Mouse (Mus musculus) hindbrain, embryonic 16.5 days (tissue): ENCODE results near the gene Tanc1. TPM values are rescaled to one million over a fixed set of nuclear protein-coding genes. Genes with fewer than 3 reads are reported as not detected.
A peak's percentile ranks its signal among the peaks of the same experiment; 100 is the strongest.

Experiments
- ATAC-seq: fragments of 200-750 bp; cut with Nextera tagmentation; 2 replicates; pipeline ENCODE4 v1.8.0; 2017; ENCODE audit warnings: moderate TSS enrichment, moderate library complexity
- H3K27ac ChIP-seq: fragments of 300-500 bp; sonication (generic); 2 replicates; pipeline ENCODE4 v1.5.1; 2014; ENCODE audit warnings: low read depth, mild to moderate bottlenecking, control low read depth, low read length, moderate library complexity
- H3K27me3 ChIP-seq: fragments of 300-500 bp; sonication (generic); replicated peaks from 2 replicates; pipeline ENCODE4 v1.6.1; 2014; ENCODE audit warnings: low read length; ENCODE audit not compliant: control insufficient read depth, insufficient read depth
- H3K36me3 ChIP-seq: fragments of 300-500 bp; sonication (generic); 2 replicates; pipeline ENCODE4 v1.6.1; 2014; ENCODE audit warnings: mild to moderate bottlenecking, low read length, moderate library complexity, mixed read lengths; ENCODE audit not compliant: control insufficient read depth, insufficient read depth
- H3K4me1 ChIP-seq: fragments of 300-500 bp; sonication (generic); 2 replicates; pipeline ENCODE4 v1.6.1; 2014; ENCODE audit warnings: low read depth, low read length; ENCODE audit not compliant: control insufficient read depth, insufficient read depth
- H3K4me2 ChIP-seq: fragments of 300-500 bp; sonication (generic); 2 replicates; pipeline ENCODE4 v1.6.1; 2014; ENCODE audit warnings: mild to moderate bottlenecking, low read length, control low read depth, moderate library complexity
- H3K4me3 ChIP-seq: fragments of 300-500 bp; sonication (generic); 2 replicates; pipeline ENCODE4 v1.5.1; 2014; ENCODE audit warnings: mild to moderate bottlenecking, low read length, control low read depth, moderate library complexity
- H3K9ac ChIP-seq: fragments of 300-500 bp; sonication (generic); 2 replicates; pipeline ENCODE4 v1.6.1; 2014; ENCODE audit warnings: low read depth, mild to moderate bottlenecking, control low read depth, low read length, moderate library complexity
- H3K9me3 ChIP-seq: fragments of 300-500 bp; sonication (generic); 2 replicates; pipeline ENCODE4 v1.6.1; 2014; ENCODE audit warnings: mild to moderate bottlenecking, low read length, moderate library complexity; ENCODE audit not compliant: control insufficient read depth
- WGBS: fragments of 180-500 bp; shearing (Covaris S2); extraction: QIAGEN DNeasy Blood & Tissue Kit; methylation state at CpG from one replicate; pipeline ENCODE4 v1.1.7; 2014; 5-methylcytosine and 5-hydroxymethylcytosine counted together
- polyA plus RNA-seq: library from polyadenylated mRNA; unstranded; fragments of >200 nt; fragmentation: Nextera tagmentation; extraction: Ambion mirVana; gene quantifications from 2 replicates; pipeline ENCODE4 v1.2.1, GENCODE M21; 2015

Tanc1 gene
- polyA plus RNA-seq, 1 experiment from 2014 or later = 7.4 TPM

GRCm38 (mm10) chr2:59637040-59637785 is 25.4 kb downstream of the Tanc1 start:
- no peak overlapping the region for H3K27ac ChIP-seq
- H3K4me2 ChIP-seq = no peak overlapping the region
- no peak overlapping the region for H3K4me3 ChIP-seq
- ATAC-seq = no peak
- H3K9ac ChIP-seq = no peak overlapping the region
- WGBS = 93% methylated on average over 18 of the region's 18 CpGs
- H3K9me3 ChIP-seq = no peaks in the 10 kb centered on the region; the same call in 1 of the 2 replicates
- H3K36me3 ChIP-seq = no peaks in the 10 kb centered on the region
- no peaks in the 10 kb centered on the region for H3K27me3 ChIP-seq
- no peaks in the 10 kb centered on the region for H3K4me1 ChIP-seq

GRCm38 (mm10) chr2:59642722-59643121 is 30.9 kb downstream of the Tanc1 start:
- no peak overlapping the region for H3K27ac ChIP-seq
- no peaks in the 10 kb centered on the region for H3K27me3 ChIP-seq
- no peak for ATAC-seq
- no peaks in the 10 kb centered on the region for H3K9me3 ChIP-seq
- H3K4me1 ChIP-seq = peaks cover 3% of the 10 kb centered on the region
- no peak overlapping the region for H3K4me2 ChIP-seq
- H3K9ac ChIP-seq = no peak overlapping the region
- no peak overlapping the region for H3K4me3 ChIP-seq
- WGBS = 85% methylated on average over 8 of the region's 8 CpGs
- H3K36me3 ChIP-seq = no peaks in the 10 kb centered on the region

- Histone ChIP-seq H3K4me1 (peaks cover 13% of the 10 kb centered on the region), H3K9me3 (no peaks in the 10 kb centered on the region), H3K4me2 (no peak overlapping the region), H3K36me3 (no peaks in the 10 kb centered on the region), H3K4me3 (no peak overlapping the region), H3K27me3 (no peaks in the 10 kb centered on the region), H3K27ac (no peak overlapping the region; the same call in 1 of the 2 replicates), H3K9ac (no peak overlapping the region)
- 45% methylated on average over 5 of the region's 5 CpGs for WGBS
- no peak for ATAC-seq
Observed at GRCm38 (mm10) chr2:59644816-59645215, 33.0 kb downstream of the Tanc1 start.

- ATAC-seq = 0 out of 2 replicates have a peak, but pooled peaks have one; percentile 26
- H3K36me3 ChIP-seq = no peaks in the 10 kb centered on the region
- H3K9ac ChIP-seq = no peak overlapping the region
- H3K4me3 ChIP-seq = no peak overlapping the region
- no peaks in the 10 kb centered on the region for H3K9me3 ChIP-seq
- no peak overlapping the region for H3K4me2 ChIP-seq
- 42% methylated on average over 3 of the region's 3 CpGs for WGBS
- H3K4me1 ChIP-seq = peaks cover 13% of the 10 kb centered on the region
- H3K27me3 ChIP-seq = no peaks in the 10 kb centered on the region
- H3K27ac ChIP-seq = no peak overlapping the region
Observed at GRCm38 (mm10) chr2:59645515-59645914, 33.7 kb downstream of the Tanc1 start.

GRCm38 (mm10) chr2:59646740-59647390 is 35.0 kb downstream of the Tanc1 start:
- Histone ChIP-seq H3K27me3 (no peaks in the 10 kb centered on the region), H3K4me2 (no peak overlapping the region), H3K36me3 (no peaks in the 10 kb centered on the region), H3K9me3 (no peaks in the 10 kb centered on the region), H3K27ac (no peak overlapping the region), H3K4me3 (no peak overlapping the region), H3K9ac (no peak overlapping the region), H3K4me1 (peaks cover 13% of the 10 kb centered on the region)
- WGBS = 88% methylated on average over 20 of the region's 20 CpGs
- no peak for ATAC-seq

- Histone ChIP-seq H3K9ac (no peak overlapping the region), H3K4me3 (no peak overlapping the region), H3K4me2 (peak overlapping the region; percentile 18), H3K27me3 (no peaks in the 10 kb centered on the region), H3K4me1 (peaks cover 13% of the 10 kb centered on the region), H3K9me3 (no peaks in the 10 kb centered on the region), H3K27ac (no peak overlapping the region), H3K36me3 (no peaks in the 10 kb centered on the region)
- WGBS = 7% methylated on average over 12 of the region's 12 CpGs
- peak; percentile 31; the same call in 1 of the 2 replicates for ATAC-seq
Observed at GRCm38 (mm10) chr2:59648444-59648843, 36.6 kb downstream of the Tanc1 start.

GRCm38 (mm10) chr2:59651801-59652200 is 40.0 kb downstream of the Tanc1 start:
- no peak overlapping the region for H3K4me2 ChIP-seq
- H3K27ac ChIP-seq = no peak overlapping the region
- H3K4me1 ChIP-seq = peaks cover 14% of the 10 kb centered on the region
- H3K4me3 ChIP-seq = no peak overlapping the region
- 96% methylated on average over 8 of the region's 8 CpGs for WGBS
- no peaks in the 10 kb centered on the region for H3K27me3 ChIP-seq
- no peaks in the 10 kb centered on the region for H3K9me3 ChIP-seq
- ATAC-seq = no peak
- no peaks in the 10 kb centered on the region for H3K36me3 ChIP-seq
- no peak overlapping the region for H3K9ac ChIP-seq

GRCm38 (mm10) chr2:59652702-59653101 is 40.9 kb downstream of the Tanc1 start:
- Histone ChIP-seq H3K4me1 (peaks cover 13% of the 10 kb centered on the region), H3K9ac (no peak overlapping the region), H3K4me3 (no peak overlapping the region), H3K36me3 (no peaks in the 10 kb centered on the region), H3K9me3 (no peaks in the 10 kb centered on the region), H3K27ac (no peak overlapping the region), H3K27me3 (no peaks in the 10 kb centered on the region), H3K4me2 (no peak overlapping the region)
- ATAC-seq = no peak
- 79% methylated on average over 5 of the region's 5 CpGs for WGBS

GRCm38 (mm10) chr2:59653306-59654165 is 41.7 kb downstream of the Tanc1 start:
- 38% methylated on average over 8 of the region's 8 CpGs for WGBS
- no peak overlapping the region for H3K9ac ChIP-seq
- no peak overlapping the region for H3K27ac ChIP-seq
- no peaks in the 10 kb centered on the region for H3K27me3 ChIP-seq
- no peak overlapping the region for H3K4me2 ChIP-seq
- H3K4me3 ChIP-seq = no peak overlapping the region
- no peaks in the 10 kb centered on the region for H3K9me3 ChIP-seq
- peak; percentile 64 for ATAC-seq
- no peaks in the 10 kb centered on the region for H3K36me3 ChIP-seq
- H3K4me1 ChIP-seq = peaks cover 6% of the 10 kb centered on the region
